Mouse (Mus musculus) limb, embryonic 12.5 days (tissue): ENCODE results near the gene Slc22a13. TPM values are rescaled to one million over a fixed set of nuclear protein-coding genes. Genes with fewer than 3 reads are reported as not detected.

Experiments
- ATAC-seq: fragments of 200-750 bp; cut with Nextera tagmentation; 2 replicates; pipeline ENCODE4 v1.8.0; 2017; ENCODE audit warnings: low read depth, moderate TSS enrichment; ENCODE audit not compliant: insufficient number of reproducible peaks, insufficient read depth, low FRiP score, low TSS enrichment
- H3K27ac ChIP-seq: fragments of 300-500 bp; sonication (generic); 2 replicates; pipeline ENCODE4 v1.5.1; 2016; ENCODE audit warnings: mild to moderate bottlenecking, moderate library complexity
- H3K27me3 ChIP-seq: fragments of 300-500 bp; sonication (generic); 2 replicates; pipeline ENCODE4 v1.6.1; 2016; ENCODE audit warnings: mild to moderate bottlenecking, moderate library complexity
- H3K36me3 ChIP-seq: fragments of 300-500 bp; sonication (generic); 2 replicates; pipeline ENCODE4 v1.6.1; 2016; ENCODE audit warnings: mild to moderate bottlenecking, moderate library complexity
- H3K4me1 ChIP-seq: fragments of 300-500 bp; sonication (generic); replicated peaks from 2 replicates; pipeline ENCODE4 v1.6.1; 2016
- H3K4me2 ChIP-seq: fragments of 300-500 bp; sonication (generic); 2 replicates; pipeline ENCODE4 v1.6.1; 2016; ENCODE audit warnings: mild to moderate bottlenecking, moderate library complexity
- H3K4me3 ChIP-seq: fragments of 300-500 bp; sonication (generic); replicated peaks from 2 replicates; pipeline ENCODE4 v1.5.1; 2016; ENCODE audit warnings: mild to moderate bottlenecking
- H3K9ac ChIP-seq: fragments of 300-500 bp; sonication (generic); replicated peaks from 2 replicates; pipeline ENCODE4 v1.6.1; 2016; ENCODE audit warnings: mild to moderate bottlenecking, moderate library complexity
- H3K9me3 ChIP-seq: fragments of 300-500 bp; sonication (generic); 2 replicates; pipeline ENCODE4 v1.6.1; 2016; ENCODE audit warnings: mild to moderate bottlenecking, moderate library complexity
- WGBS: fragments of 180-500 bp; shearing (Covaris S2); methylation state at CpG from one replicate; pipeline ENCODE4 v1.1.7; 2016; 5-methylcytosine and 5-hydroxymethylcytosine counted together
- polyA plus RNA-seq: library from polyadenylated mRNA; unstranded; fragments of >200 nt; fragmentation: Nextera tagmentation; extraction: Ambion mirVana; gene quantifications from 2 replicates; pipeline ENCODE4 v1.2.1, GENCODE M21; 2016

Gene Slc22a13
- polyA plus RNA-seq, 1 experiment from 2014 or later: not detected

GRCm38 (mm10) chr9:119155416-119155815 lies 53.5 kb downstream of the Slc22a13 start:
- Histone ChIP-seq H3K4me3 (no peak overlapping the region), H3K4me2 (no peak overlapping the region), H3K9me3 (no peaks in the 10 kb centered on the region), H3K27me3 (peaks cover 40% of the 10 kb centered on the region), H3K9ac (no peak overlapping the region), H3K36me3 (no peaks in the 10 kb centered on the region), H3K4me1 (no peaks in the 10 kb centered on the region), H3K27ac (no peak overlapping the region)
- ATAC-seq: no peak
- 78% methylated on average over 8 of the region's 8 CpGs for WGBS

- no peak overlapping the region for H3K4me3 ChIP-seq
- no peaks in the 10 kb centered on the region for H3K4me1 ChIP-seq
- no peak for ATAC-seq
- no peaks in the 10 kb centered on the region for H3K36me3 ChIP-seq
- no peak overlapping the region for H3K27ac ChIP-seq
- H3K27me3 ChIP-seq: peaks cover 25% of the 10 kb centered on the region
- H3K4me2 ChIP-seq: no peak overlapping the region
- H3K9ac ChIP-seq: no peak overlapping the region
- H3K9me3 ChIP-seq: no peaks in the 10 kb centered on the region
- 50% methylated on average over 2 of the region's 2 CpGs for WGBS
Measured at GRCm38 (mm10) chr9:119151751-119152150, 57.1 kb downstream of the Slc22a13 start.

- H3K27me3 ChIP-seq: peaks cover 4% of the 10 kb centered on the region
- H3K4me2 ChIP-seq: no peak overlapping the region
- H3K9me3 ChIP-seq: no peaks in the 10 kb centered on the region
- H3K4me1 ChIP-seq: no peaks in the 10 kb centered on the region
- no peak overlapping the region for H3K4me3 ChIP-seq
- no peak overlapping the region for H3K27ac ChIP-seq
- ATAC-seq: peak; percentile 46; the same call in 1 of the 2 replicates
- no peaks in the 10 kb centered on the region for H3K36me3 ChIP-seq
- 20% methylated on average over 5 of the region's 5 CpGs for WGBS
- no peak overlapping the region for H3K9ac ChIP-seq
Measured at GRCm38 (mm10) chr9:119149601-119150000, 59.3 kb downstream of the Slc22a13 start.

GRCm38 (mm10) chr9:119146098-119146770 lies 62.7 kb downstream of the Slc22a13 start:
- 80% methylated on average over 13 of the region's 13 CpGs for WGBS

GRCm38 (mm10) chr9:119145638-119146037 lies 63.3 kb downstream of the Slc22a13 start:
- no peaks in the 10 kb centered on the region for H3K4me1 ChIP-seq
- no peak overlapping the region for H3K27ac ChIP-seq
- no peaks in the 10 kb centered on the region for H3K9me3 ChIP-seq
- no peak overlapping the region for H3K4me3 ChIP-seq
- H3K36me3 ChIP-seq: no peaks in the 10 kb centered on the region
- ATAC-seq: no peak
- H3K4me2 ChIP-seq: no peak overlapping the region
- H3K27me3 ChIP-seq: 0 out of 2 replicates have a peak, but pooled peaks cover 3% of the 10 kb centered on the region
- no peak overlapping the region for H3K9ac ChIP-seq
- 62% methylated on average over 6 of the region's 6 CpGs for WGBS

More at GRCm38 (mm10) chr9:119146098-119146770, 62.7 kb downstream of the Slc22a13 start:
- Histone ChIP-seq H3K9ac (no peak overlapping the region), H3K27me3 (0 out of 2 replicates have a peak, but pooled peaks cover 3% of the 10 kb centered on the region), H3K4me3 (no peak overlapping the region), H3K4me2 (no peak overlapping the region), H3K27ac (no peak overlapping the region), H3K9me3 (no peaks in the 10 kb centered on the region), H3K4me1 (no peaks in the 10 kb centered on the region), H3K36me3 (no peaks in the 10 kb centered on the region)
- ATAC-seq: no peak

GRCm38 (mm10) chr9:119145137-119145536 lies 63.8 kb downstream of the Slc22a13 start:
- no peak for ATAC-seq
- no peaks in the 10 kb centered on the region for H3K4me1 ChIP-seq
- WGBS: 68% methylated on average over 10 of the region's 10 CpGs

GRCm38 (mm10) chr9:119144696-119145095 lies 64.2 kb downstream of the Slc22a13 start:
- H3K27ac ChIP-seq: no peak overlapping the region
- 86% methylated on average over 8 of the region's 8 CpGs for WGBS
- ATAC-seq: no peak
- H3K4me3 ChIP-seq: no peak overlapping the region
- H3K36me3 ChIP-seq: no peaks in the 10 kb centered on the region
- no peak overlapping the region for H3K9ac ChIP-seq
- no peak overlapping the region for H3K4me2 ChIP-seq
- no peaks in the 10 kb centered on the region for H3K4me1 ChIP-seq
- 0 out of 2 replicates have a peak, but pooled peaks cover 3% of the 10 kb centered on the region for H3K27me3 ChIP-seq
- H3K9me3 ChIP-seq: no peaks in the 10 kb centered on the region

More at GRCm38 (mm10) chr9:119145137-119145536, 63.8 kb downstream of the Slc22a13 start:
- H3K36me3 ChIP-seq: no peaks in the 10 kb centered on the region
- H3K4me3 ChIP-seq: no peak overlapping the region
- no peak overlapping the region for H3K4me2 ChIP-seq
- H3K27me3 ChIP-seq: 0 out of 2 replicates have a peak, but pooled peaks cover 3% of the 10 kb centered on the region
- H3K9ac ChIP-seq: no peak overlapping the region
- H3K9me3 ChIP-seq: no peaks in the 10 kb centered on the region
- H3K27ac ChIP-seq: no peak overlapping the region

GRCm38 (mm10) chr9:119143372-119143771 lies 65.5 kb downstream of the Slc22a13 start:
- no peak overlapping the region for H3K9ac ChIP-seq
- 75% methylated on average over 9 of the region's 9 CpGs for WGBS
- no peak overlapping the region for H3K4me2 ChIP-seq
- H3K4me3 ChIP-seq: no peak overlapping the region
- 0 out of 2 replicates have a peak, but pooled peaks cover 3% of the 10 kb centered on the region for H3K27me3 ChIP-seq
- H3K36me3 ChIP-seq: no peaks in the 10 kb centered on the region
- no peaks in the 10 kb centered on the region for H3K4me1 ChIP-seq
- H3K9me3 ChIP-seq: no peaks in the 10 kb centered on the region
- H3K27ac ChIP-seq: no peak overlapping the region
- ATAC-seq: no peak

Other genes with a start within 250 kb of the Slc22a13 start
- 42.1 and 42.4 TPM in 2 replicates for gene Vill, start 156.3 kb downstream of the Slc22a13 start, polyA plus RNA-seq
- 25.1 and 27.8 TPM in 2 replicates for gene Plcd1, start 115.6 kb downstream of the Slc22a13 start, polyA plus RNA-seq
- 2.0 and 2.3 TPM in 2 replicates for gene Dlec1, start 106.6 kb downstream of the Slc22a13 start, polyA plus RNA-seq
- gene Acaa1b, start 52.0 kb downstream of the Slc22a13 start, polyA plus RNA-seq: 1.5 TPM in 2 replicates
- gene Gm47289, start 49.9 kb downstream of the Slc22a13 start, polyA plus RNA-seq: not detected in 2 replicates
- gene Oxsr1, start 113.3 kb upstream of the Slc22a13 start, polyA plus RNA-seq: 16.0 and 17.0 TPM in 2 replicates
- gene Acaa1a, start 130.6 kb upstream of the Slc22a13 start, polyA plus RNA-seq: 81.3 and 81.6 TPM in 2 replicates
- 9.2 and 9.9 TPM in 2 replicates for gene Myd88, start 132.3 kb upstream of the Slc22a13 start, polyA plus RNA-seq
- gene Xylb, start 148.3 kb upstream of the Slc22a13 start, polyA plus RNA-seq: 7.6 and 8.3 TPM in 2 replicates
- gene Slc22a14, start 156.5 kb upstream of the Slc22a13 start, polyA plus RNA-seq: not detected in 2 replicates
- gene Acvr2b, start 193.0 kb upstream of the Slc22a13 start, polyA plus RNA-seq: 48.9 and 50.5 TPM in 2 replicates
- 48.5 and 50.8 TPM in 2 replicates for gene Exog, start 235.8 kb upstream of the Slc22a13 start, polyA plus RNA-seq